Mouse (Mus musculus) colon, adult 2 months (tissue): Measurements from ENCODE around the gene Olfr78. TPM values are rescaled to one million over a fixed set of nuclear protein-coding genes. Genes with fewer than 3 reads are reported as not detected.

ENCODE experiments used
- polyA plus RNA-seq: library from polyadenylated mRNA; depleted of rRNA; stranded (reverse); fragments of >200 nt; gene quantifications from 2 replicates; pipeline ENCODE4 v1.2.3, GENCODE M21; 2012; rRNA removed

Olfr78 gene
- 7.7 and 9.7 TPM in 2 replicates for polyA plus RNA-seq

GRCm38 (mm10) chr7:102759266-102759665 is at the start of gene Olfr78, which contains the start of gene Olfr560:
Gene Olfr78, minus strand, starts transcription at chr7:102759471.
Gene Olfr560, minus strand, starts transcription at chr7:102759366.

GRCm38 (mm10) chr7:102803180-102803579 is 43.9 kb upstream of the Olfr78 start, which contains the start of gene Olfr564:
Gene Olfr564, plus strand, starts transcription at chr7:102803480.

GRCm38 (mm10) chr7:102770921-102771320 is 11.7 kb upstream of the Olfr78 start, which contains the start of gene Olfr561:
Gene Olfr561, plus strand, starts transcription at chr7:102771221.

GRCm38 (mm10) chr7:102727391-102727790 is 31.9 kb downstream of the Olfr78 start, which contains the start of gene Olfr559:
Gene Olfr559, minus strand, starts transcription at chr7:102727491.

GRCm38 (mm10) chr7:102718970-102719369 is 40.3 kb downstream of the Olfr78 start, which contains the start of gene Olfr33:
Gene Olfr33, minus strand, starts transcription at chr7:102719070.

GRCm38 (mm10) chr7:102701915-102702314 is 57.4 kb downstream of the Olfr78 start, which contains the start of gene Olfr558:
Gene Olfr558, plus strand, starts transcription at chr7:102702215.

GRCm38 (mm10) chr7:102695358-102696125 is 63.7 kb downstream of the Olfr78 start, which contains the start of gene Olfr557:
Gene Olfr557, plus strand, starts transcription at chr7:102695910.

Other genes with a start within 250 kb of the Olfr78 start
- not detected in 2 replicates for gene Olfr547, start 224.7 kb downstream of the Olfr78 start, polyA plus RNA-seq
- gene Olfr548-ps1, start 218.6 kb downstream of the Olfr78 start, polyA plus RNA-seq, result not detected in 2 replicates
- not detected in 2 replicates for gene Olfr549, start 209.6 kb downstream of the Olfr78 start, polyA plus RNA-seq
- 3.3 and 3.5 TPM in 2 replicates for gene Trim21, start 194.0 kb downstream of the Olfr78 start, polyA plus RNA-seq
- gene Olfr550, start 188.0 kb downstream of the Olfr78 start, polyA plus RNA-seq, result 0.32 TPM in 1 of 2 replicates, not detected in the other
- not detected in 2 replicates for gene Olfr551, start 167.6 kb downstream of the Olfr78 start, polyA plus RNA-seq
- not detected in 2 replicates for gene Olfr552, start 161.7 kb downstream of the Olfr78 start, polyA plus RNA-seq
- not detected in 2 replicates for gene Olfr553, start 141.3 kb downstream of the Olfr78 start, polyA plus RNA-seq
- not detected in 2 replicates for gene Olfr554, start 121.0 kb downstream of the Olfr78 start, polyA plus RNA-seq
- gene Olfr555, start 100.6 kb downstream of the Olfr78 start, polyA plus RNA-seq, result not detected in 2 replicates
- gene Olfr556, start 94.6 kb downstream of the Olfr78 start, polyA plus RNA-seq, result not detected in 2 replicates
- gene Trim68, start 72.1 kb downstream of the Olfr78 start, polyA plus RNA-seq, result 10.8 and 13.9 TPM in 2 replicates
- not detected in 2 replicates for gene Olfr557, start 63.6 kb downstream of the Olfr78 start, polyA plus RNA-seq
- 0.90 and 1.6 TPM in 2 replicates for gene Olfr558, start 57.3 kb downstream of the Olfr78 start, polyA plus RNA-seq
- 0.12 and 0.20 TPM in 2 replicates for gene Olfr33, start 40.4 kb downstream of the Olfr78 start, polyA plus RNA-seq
- not detected in 2 replicates for gene Olfr559, start 32.0 kb downstream of the Olfr78 start, polyA plus RNA-seq
- 0.14 and 0.16 TPM in 2 replicates for gene Olfr560, start 105 bp downstream of the Olfr78 start, polyA plus RNA-seq
- not detected in 2 replicates for gene Olfr561, start 11.8 kb upstream of the Olfr78 start, polyA plus RNA-seq
- not detected in 2 replicates for gene Olfr564, start 44.0 kb upstream of the Olfr78 start, polyA plus RNA-seq
- not detected in 2 replicates for gene Olfr566, start 99.3 kb upstream of the Olfr78 start, polyA plus RNA-seq
- gene Olfr568, start 117.7 kb upstream of the Olfr78 start, polyA plus RNA-seq, result not detected in 2 replicates
- not detected in 2 replicates for gene Olfr569, start 131.4 kb upstream of the Olfr78 start, polyA plus RNA-seq
- gene Olfr570, start 135.1 kb upstream of the Olfr78 start, polyA plus RNA-seq, result not detected in 2 replicates
- not detected in 2 replicates for gene Olfr571, start 158.1 kb upstream of the Olfr78 start, polyA plus RNA-seq
- gene Olfr572, start 164.9 kb upstream of the Olfr78 start, polyA plus RNA-seq, result not detected in 2 replicates
- not detected in 2 replicates for gene Olfr573-ps1, start 183.1 kb upstream of the Olfr78 start, polyA plus RNA-seq
- gene Olfr574, start 189.0 kb upstream of the Olfr78 start, polyA plus RNA-seq, result not detected in 2 replicates
- gene Olfr575, start 199.3 kb upstream of the Olfr78 start, polyA plus RNA-seq, result not detected in 2 replicates
- not detected in 2 replicates for gene Olfr576, start 203.2 kb upstream of the Olfr78 start, polyA plus RNA-seq
- not detected in 2 replicates for gene Olfr577, start 216.5 kb upstream of the Olfr78 start, polyA plus RNA-seq
- not detected in 2 replicates for gene Olfr578, start 229.9 kb upstream of the Olfr78 start, polyA plus RNA-seq